Mouse (Mus musculus) bone marrow, adult 2 months (tissue): Measurements from ENCODE around the gene Daam2.

Source experiments
- CTCF ChIP-seq: fragments of 200-500 bp; IDR thresholded peaks from 2 replicates; pipeline ENCODE4 v1.5.1; 2011; ENCODE audit warnings: low read length, control low read depth; ENCODE audit not compliant: control insufficient read depth, insufficient read depth
- POLR2A ChIP-seq: fragments of 200-500 bp; IDR thresholded peaks from 2 replicates; pipeline ENCODE4 v1.6.1; 2011; ENCODE audit warnings: low read depth, mild to moderate bottlenecking, control low read depth, low read length, borderline replicate concordance; ENCODE audit not compliant: control insufficient read depth

DNA sequence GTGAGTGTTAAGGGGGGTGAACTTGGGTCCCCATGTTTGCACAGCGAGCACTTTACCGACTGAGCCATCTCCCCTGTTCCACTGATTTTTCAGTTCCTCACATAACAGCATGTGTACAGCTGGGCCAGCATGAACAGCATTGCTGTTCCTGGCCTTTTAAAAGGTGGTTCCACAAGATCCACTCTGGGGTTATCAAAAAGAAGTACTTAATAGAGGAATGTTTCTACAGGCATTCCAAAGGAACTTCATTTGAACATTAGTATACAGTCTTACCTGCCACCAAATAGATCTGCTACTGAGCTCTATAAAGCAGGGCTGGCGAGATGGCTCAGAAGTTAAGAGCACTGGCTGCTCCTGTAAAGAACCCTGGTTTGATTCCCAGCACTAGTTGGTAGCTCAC lies 8.0 kb downstream of the Daam2 start:
- TF ChIP-seq POLR2A (no peak), CTCF (no peak)
